Mouse (Mus musculus): ENCODE measurements around the gene Amt. TPM values are rescaled to one million over a fixed set of nuclear protein-coding genes. Genes with fewer than 3 reads are reported as not detected.
A peak's percentile ranks its signal among the peaks of the same experiment; 100 is the strongest.

The Amt gene
- polyA plus RNA-seq, 1 experiment from 2014 or later: 33.3 TPM

GRCm38 (mm10) chr9:108343835-108344234, 47.2 kb downstream of the Amt start:
- Histone ChIP-seq H3K27ac (no peak overlapping the region), H3K4me3 (no peak overlapping the region), H3K9me3 (no peaks in the 10 kb centered on the region), H3K9ac (no peak overlapping the region), H3K4me1 (replicated peaks) (peaks cover 38% of the 10 kb centered on the region), H3K4me2 (no peak overlapping the region), H3K36me3 (no peaks in the 10 kb centered on the region), H3K27me3 (no peaks in the 10 kb centered on the region)
- WGBS: 96% methylated on average over 1 of the region's 1 CpGs
- no peak for ATAC-seq (ENCODE audit: low FRiP score)

GRCm38 (mm10) chr9:108344471-108344870, 47.8 kb downstream of the Amt start:
- Histone ChIP-seq H3K9me3 (no peaks in the 10 kb centered on the region), H3K27ac (no peak overlapping the region), H3K9ac (no peak overlapping the region), H3K4me2 (no peak overlapping the region), H3K36me3 (no peaks in the 10 kb centered on the region), H3K27me3 (no peaks in the 10 kb centered on the region), H3K4me1 (replicated peaks) (peaks cover 43% of the 10 kb centered on the region), H3K4me3 (no peak overlapping the region)
- 85% methylated on average over 4 of the region's 4 CpGs for WGBS
- no peak for ATAC-seq (ENCODE audit: low FRiP score)

GRCm38 (mm10) chr9:108347024-108347423, 50.4 kb downstream of the Amt start:
- Histone ChIP-seq H3K9me3 (no peaks in the 10 kb centered on the region), H3K36me3 (peaks cover 24% of the 10 kb centered on the region), H3K4me3 (peak overlapping the region; percentile 98), H3K4me1 (replicated peaks) (peaks cover 25% of the 10 kb centered on the region), H3K4me2 (peak overlapping the region; percentile 86), H3K27me3 (no peaks in the 10 kb centered on the region), H3K9ac (peak overlapping the region; percentile 92), H3K27ac (peak overlapping the region; percentile 98)
- 0 out of 2 replicates have a peak, but pooled peaks have one; percentile 4 for ATAC-seq (ENCODE audit: low FRiP score)
- 9% methylated on average over 11 of the region's 11 CpGs for WGBS

GRCm38 (mm10) chr9:108347540-108348289, 51.1 kb downstream of the Amt start, which contains the start of gene Usp4:
TSS of gene Usp4 (plus strand) at chr9:108347853.
- no peaks in the 10 kb centered on the region for H3K9me3 ChIP-seq
- peaks cover 31% of the 10 kb centered on the region for H3K36me3 ChIP-seq
- peak within 1 kb of the TSS; percentile 98 for H3K27ac ChIP-seq
- peak; percentile 97 for ATAC-seq (ENCODE audit: low FRiP score)
- H3K9ac ChIP-seq: peak within 1 kb of the TSS; percentile 92
- under 1% methylated on average over 71 of the region's 75 CpGs for WGBS
- H3K4me1 ChIP-seq (replicated peaks): peaks cover 25% of the 10 kb centered on the region
- peak within 1 kb of the TSS; percentile 86 for H3K4me2 ChIP-seq
- H3K27me3 ChIP-seq: no peaks in the 10 kb centered on the region
- H3K4me3 ChIP-seq: peak within 1 kb of the TSS; percentile 98

- H3K9me3 ChIP-seq: no peaks in the 10 kb centered on the region
- peaks cover 25% of the 10 kb centered on the region for H3K4me1 ChIP-seq (replicated peaks)
- peak overlapping the region; percentile 98 for H3K4me3 ChIP-seq
- peak overlapping the region; percentile 92 for H3K9ac ChIP-seq
- 8% methylated on average over 14 of the region's 14 CpGs for WGBS
- H3K27ac ChIP-seq: peak overlapping the region; percentile 98
- H3K4me2 ChIP-seq: peak overlapping the region; percentile 86
- no peaks in the 10 kb centered on the region for H3K27me3 ChIP-seq
- peaks cover 36% of the 10 kb centered on the region for H3K36me3 ChIP-seq
- ATAC-seq (ENCODE audit: low FRiP score): no peak
These were observed 51.6 kb downstream of the Amt start for GRCm38 (mm10) chr9:108348290-108348680.

GRCm38 (mm10) chr9:108349727-108350126, 53.1 kb downstream of the Amt start:
- no peaks in the 10 kb centered on the region for H3K27me3 ChIP-seq
- H3K9ac ChIP-seq: no peak overlapping the region
- no peak for ATAC-seq (ENCODE audit: low FRiP score)
- no peaks in the 10 kb centered on the region for H3K9me3 ChIP-seq
- no peak overlapping the region for H3K4me2 ChIP-seq
- 95% methylated on average over 4 of the region's 4 CpGs for WGBS
- peaks cover 25% of the 10 kb centered on the region for H3K4me1 ChIP-seq (replicated peaks)
- no peak overlapping the region for H3K27ac ChIP-seq
- H3K36me3 ChIP-seq: peaks cover 51% of the 10 kb centered on the region
- peak overlapping the region; percentile 1; the same call in 1 of the 2 replicates for H3K4me3 ChIP-seq

Other genes starting within 250 kb of the Amt start
- 20.1 and 21.1 TPM in 2 replicates for gene Gmppb, start 247.6 kb upstream of the Amt start, polyA plus RNA-seq (2015; fragmentation: Nextera tagmentation; extraction: Ambion mirVana)
- gene Amigo3, start 243.7 kb upstream of the Amt start, polyA plus RNA-seq (2015; fragmentation: Nextera tagmentation; extraction: Ambion mirVana): 3.1 and 3.4 TPM in 2 replicates
- gene Mst1, start 216.4 kb upstream of the Amt start, polyA plus RNA-seq (2015; fragmentation: Nextera tagmentation; extraction: Ambion mirVana): not detected in 2 replicates
- gene Rnf123, start 213.5 kb upstream of the Amt start, polyA plus RNA-seq (2015; fragmentation: Nextera tagmentation; extraction: Ambion mirVana): 42.8 and 43.1 TPM in 2 replicates
- 57.7 and 57.8 TPM in 2 replicates for gene Apeh, start 202.2 kb upstream of the Amt start, polyA plus RNA-seq (2015; fragmentation: Nextera tagmentation; extraction: Ambion mirVana)
- 8.3 and 8.7 TPM in 2 replicates for gene Bsn, start 106.5 kb upstream of the Amt start, polyA plus RNA-seq (2015; fragmentation: Nextera tagmentation; extraction: Ambion mirVana)
- gene Dag1, start 32.9 kb upstream of the Amt start, polyA plus RNA-seq (2015; fragmentation: Nextera tagmentation; extraction: Ambion mirVana): 55.5 and 60.4 TPM in 2 replicates
- gene Nicn1, start 6.4 kb upstream of the Amt start, polyA plus RNA-seq (2015; fragmentation: Nextera tagmentation; extraction: Ambion mirVana): 135 and 143 TPM in 2 replicates
- gene Rhoa, start 9.3 kb downstream of the Amt start, polyA plus RNA-seq (2015; fragmentation: Nextera tagmentation; extraction: Ambion mirVana): 279 and 287 TPM in 2 replicates
- 55.0 and 63.3 TPM in 2 replicates for gene Tcta, start 9.3 kb downstream of the Amt start, polyA plus RNA-seq (2015; fragmentation: Nextera tagmentation; extraction: Ambion mirVana)
- 503 and 518 TPM in 2 replicates for gene Gpx1, start 42.0 kb downstream of the Amt start, polyA plus RNA-seq (2015; fragmentation: Nextera tagmentation; extraction: Ambion mirVana)
- gene Usp4, start 51.0 kb downstream of the Amt start, polyA plus RNA-seq (2015; fragmentation: Nextera tagmentation; extraction: Ambion mirVana): 125 and 141 TPM in 2 replicates
- 1.7 and 2.3 TPM in 2 replicates for gene 1700102P08Rik, start 96.0 kb downstream of the Amt start, polyA plus RNA-seq (2015; fragmentation: Nextera tagmentation; extraction: Ambion mirVana)
- 1.0 and 1.2 TPM in 2 replicates for gene Ccdc36, start 131.6 kb downstream of the Amt start, polyA plus RNA-seq (2015; fragmentation: Nextera tagmentation; extraction: Ambion mirVana)
- gene BC048562, start 139.6 kb downstream of the Amt start, polyA plus RNA-seq (2015; fragmentation: Nextera tagmentation; extraction: Ambion mirVana): not detected in 2 replicates
- 58.0 and 59.4 TPM in 2 replicates for gene Ccdc71, start 163.7 kb downstream of the Amt start, polyA plus RNA-seq (2015; fragmentation: Nextera tagmentation; extraction: Ambion mirVana)
- gene Klhdc8b, start 164.7 kb downstream of the Amt start, polyA plus RNA-seq (2015; fragmentation: Nextera tagmentation; extraction: Ambion mirVana): 66.4 and 69.1 TPM in 2 replicates
- gene Lamb2, start 182.9 kb downstream of the Amt start, polyA plus RNA-seq (2015; fragmentation: Nextera tagmentation; extraction: Ambion mirVana): 20.9 and 21.6 TPM in 2 replicates
- gene Usp19, start 193.7 kb downstream of the Amt start, polyA plus RNA-seq (2015; fragmentation: Nextera tagmentation; extraction: Ambion mirVana): 71.9 and 74.1 TPM in 2 replicates
- 71.5 and 77.8 TPM in 2 replicates for gene Qars, start 210.9 kb downstream of the Amt start, polyA plus RNA-seq (2015; fragmentation: Nextera tagmentation; extraction: Ambion mirVana)
- 131 and 140 TPM in 2 replicates for gene Qrich1, start 220.0 kb downstream of the Amt start, polyA plus RNA-seq (2015; fragmentation: Nextera tagmentation; extraction: Ambion mirVana)